Comparison of ENCODE assay signal across 11 mouse cellular contexts in the genomic region with DNA sequence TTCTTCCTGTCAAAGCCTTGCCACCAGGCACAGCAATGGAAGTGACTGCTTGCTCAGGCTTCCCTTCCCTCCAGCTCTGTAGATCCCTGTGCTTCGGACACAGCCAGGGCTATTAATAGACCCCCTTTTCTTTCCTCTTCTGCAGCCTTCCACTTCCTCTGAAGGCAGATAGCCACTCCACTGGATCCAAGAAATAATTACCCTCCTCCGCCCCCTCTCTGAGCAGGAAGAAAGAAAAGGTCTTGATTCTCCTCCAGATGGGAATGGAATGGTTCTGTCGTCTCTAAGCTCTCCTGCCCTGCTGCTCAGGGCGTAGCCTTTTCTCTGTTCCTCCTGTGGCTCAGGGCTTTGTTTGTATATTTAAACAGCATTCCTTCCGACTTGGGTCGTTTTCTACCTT. TPM values are rescaled to one million over a fixed set of nuclear protein-coding genes. Genes with fewer than 3 reads are reported as not detected.
DNase-seq lines count a peak whose midpoint lies in the region; ATAC-seq lines count a peak whose summit lies in the region.
"Had no signal": no experiment of that assay in that cellular context is flagged by ENCODE, and none has a peak within 500 bp of the region (broad histone marks: within the 10 kb centered on the region; RNA-seq: fewer than 3 reads in every experiment).

No protein-coding gene starts in this region.

- DNase-seq in heart, adult 11 months, result peak; percentile 97
- peak; percentile 52 to 53 for DNase-seq in lung, postnatal 4 days
- DNase-seq in cerebellum, postnatal 14 days, result no peak
- no peak for DNase-seq in cerebellum, adult 9-11 months
- DNase-seq: cerebellum, adult 2 months had no signal

- no peaks in the 10 kb centered on the region for H3K9me3 ChIP-seq in liver, embryonic 16.5 days (replicated peaks; ENCODE audit: control insufficient read depth, low read length)
- no peaks in the 10 kb centered on the region for H3K9me3 ChIP-seq in liver, embryonic 12.5 days (replicated peaks)
- no peaks in the 10 kb centered on the region for H3K9me3 ChIP-seq in intestine, embryonic 16.5 days (ENCODE audit: control insufficient read depth, low read length)

- no peak overlapping the region for H3K4me2 ChIP-seq in liver, embryonic 16.5 days (ENCODE audit: low read depth, low read length)
- no peak overlapping the region for H3K4me2 ChIP-seq in liver, embryonic 12.5 days
- 0 out of 2 replicates have a peak overlapping the region, but pooled peaks have one; percentile 15 for H3K4me2 ChIP-seq in intestine, embryonic 16.5 days (ENCODE audit: low read depth, low read length)
- H3K4me2 ChIP-seq: hindbrain, embryonic 14.5 days had no signal

- H3K9ac ChIP-seq in liver, embryonic 16.5 days (ENCODE audit: low read depth, low read length), result no peak overlapping the region
- no peak overlapping the region for H3K9ac ChIP-seq in liver, embryonic 12.5 days
- 0 out of 2 replicates have a peak overlapping the region, but pooled peaks have one; percentile 27 for H3K9ac ChIP-seq in intestine, embryonic 16.5 days (ENCODE audit: low read depth, low read length)
- H3K9ac ChIP-seq: hindbrain, embryonic 14.5 days had no signal

- H3K27ac ChIP-seq in liver, embryonic 16.5 days (ENCODE audit: low read length), result no peak overlapping the region
- H3K27ac ChIP-seq in liver, embryonic 12.5 days, result no peak overlapping the region
- peak overlapping the region; percentile 34 for H3K27ac ChIP-seq in intestine, embryonic 16.5 days (ENCODE audit: low read length)
- H3K27ac ChIP-seq: hindbrain, embryonic 14.5 days had no signal

- no peaks in the 10 kb centered on the region for H3K4me1 ChIP-seq in liver, embryonic 16.5 days (ENCODE audit: control insufficient read depth, low read depth, low read length)
- peaks cover 5% of the 10 kb centered on the region; the same call in 1 of the 2 replicates for H3K4me1 ChIP-seq in liver, embryonic 12.5 days
- peaks cover 8% of the 10 kb centered on the region for H3K4me1 ChIP-seq in intestine, embryonic 16.5 days (ENCODE audit: control insufficient read depth, insufficient read depth, low read length)

- 23% methylated on average over 6 of the region's 6 CpGs for WGBS in liver, embryonic 16.5 days (ENCODE audit: insufficient replicate concordance)
- WGBS in liver, embryonic 12.5 days (ENCODE audit: insufficient replicate concordance), result 17% methylated on average over 6 of the region's 6 CpGs
- WGBS in intestine, embryonic 16.5 days, result 8% methylated on average over 6 of the region's 6 CpGs

- no peaks in the 10 kb centered on the region for H3K27me3 ChIP-seq in liver, embryonic 16.5 days (ENCODE audit: control insufficient read depth, insufficient read depth, low read depth, low read length)
- H3K27me3 ChIP-seq in liver, embryonic 12.5 days (replicated peaks), result peaks cover 5% of the 10 kb centered on the region; the same call in 1 of the 2 replicates
- H3K27me3 ChIP-seq in intestine, embryonic 16.5 days (replicated peaks; ENCODE audit: control insufficient read depth, insufficient read depth, low read length), result no peaks in the 10 kb centered on the region
- H3K27me3 ChIP-seq: Patski had no signal

- H3K36me3 ChIP-seq in liver, embryonic 16.5 days (ENCODE audit: control insufficient read depth, insufficient read depth), result no peaks in the 10 kb centered on the region
- no peaks in the 10 kb centered on the region for H3K36me3 ChIP-seq in liver, embryonic 12.5 days
- no peaks in the 10 kb centered on the region for H3K36me3 ChIP-seq in intestine, embryonic 16.5 days (ENCODE audit: control insufficient read depth, insufficient read depth, low read length)

- ATAC-seq in liver, embryonic 16.5 days (ENCODE audit: low read depth), result peak; percentile 32; the same call in 1 of the 2 replicates
- no peak for ATAC-seq in liver, embryonic 12.5 days
- ATAC-seq in intestine, embryonic 16.5 days, result peak; percentile 49; the same call in 1 of the 2 replicates
- no peak for ATAC-seq in megakaryocyte-erythroid progenitor cell, adult 5-6 weeks (replicated peaks; ENCODE audit: low FRiP score, low TSS enrichment, poor library complexity, severe bottlenecking)
- ATAC-seq: Patski had no signal

- H3K4me3 ChIP-seq in liver, embryonic 16.5 days (ENCODE audit: low read depth, low read length), result no peak overlapping the region
- H3K4me3 ChIP-seq in liver, embryonic 12.5 days, result no peak overlapping the region
- H3K4me3 ChIP-seq in intestine, embryonic 16.5 days (ENCODE audit: low read length), result no peak overlapping the region

RNA-seq across cellular contexts. Expression of a gene that starts 27.0 kb away (rescaled TPM):
- polyA plus RNA-seq in liver, embryonic 16.5 days (2015; fragmentation: Nextera tagmentation; extraction: Ambion mirVana), result 5.2 and 6.6 TPM in 2 replicates
- polyA plus RNA-seq in liver, embryonic 12.5 days (2016; fragmentation: Nextera tagmentation; extraction: Ambion mirVana), result 8.7 and 9.1 TPM in 2 replicates
- polyA plus RNA-seq in intestine, embryonic 16.5 days (2015; fragmentation: Nextera tagmentation; extraction: Ambion mirVana), result 33.0 and 40.2 TPM in 2 replicates
- 1.4 and 2.7 TPM in 2 replicates for total RNA-seq in megakaryocyte-erythroid progenitor cell, adult 5-6 weeks (2014; fragmentation: Nextera tagmentation)
- total RNA-seq in megakaryocyte-erythroid progenitor cell, adult 5-6 weeks (2017), result 2.3 and 3.6 TPM in 2 replicates

RNA-seq across cellular contexts. Expression of a gene that starts 28.5 kb away (rescaled TPM):
- polyA plus RNA-seq in liver, embryonic 16.5 days (2015; fragmentation: Nextera tagmentation; extraction: Ambion mirVana), result 36.5 and 44.0 TPM in 2 replicates
- 67.9 and 73.6 TPM in 2 replicates for polyA plus RNA-seq in liver, embryonic 12.5 days (2016; fragmentation: Nextera tagmentation; extraction: Ambion mirVana)
- polyA plus RNA-seq in intestine, embryonic 16.5 days (2015; fragmentation: Nextera tagmentation; extraction: Ambion mirVana), result 34.1 and 37.6 TPM in 2 replicates
- total RNA-seq in megakaryocyte-erythroid progenitor cell, adult 5-6 weeks (2014; fragmentation: Nextera tagmentation), result 91.0 and 120 TPM in 2 replicates
- 32.5 and 40.5 TPM in 2 replicates for total RNA-seq in megakaryocyte-erythroid progenitor cell, adult 5-6 weeks (2017)

Comparison
In these comparisons a context has a peak if more than half of its experiments do, and no peak if none do; other contexts are left out.
1. ATAC-seq: peak in liver, embryonic 16.5 days (single experiment) and intestine, embryonic 16.5 days (single experiment); none in liver, embryonic 12.5 days (single experiment) and megakaryocyte-erythroid progenitor cell, adult 5-6 weeks (single experiment).
2. DNase-seq: peak in heart, adult 11 months (single experiment) and lung, postnatal 4 days (2 of 2); none in cerebellum, postnatal 14 days (0 of 2) and cerebellum, adult 9-11 months (single experiment).